Mouse (Mus musculus) cerebellum, postnatal 10 days (tissue): ENCODE measurements around the gene Tnnc2.

ENCODE experiments used
- DNase-seq, 2 experiments: peaks; one replicate each; pipeline ENCODE4 v3.0.0; 2021; ENCODE audit warnings: mixed read lengths in 2 of 2

Gene Tnnc2

GRCm38 (mm10) chr2:164771123-164771522, 8.6 kb downstream of the Tnnc2 start:
- no peak for DNase-seq

- DNase-seq: no peak
Measured at GRCm38 (mm10) chr2:164770279-164770678, 9.5 kb downstream of the Tnnc2 start.

GRCm38 (mm10) chr2:164769258-164770037, 10.3 kb downstream of the Tnnc2 start, which contains the start of gene Ube2c:
Gene Ube2c, plus strand, starts transcription at chr2:164769898.
- peak; percentile 99 for DNase-seq

GRCm38 (mm10) chr2:164767812-164768540, 11.8 kb downstream of the Tnnc2 start:
- peak; percentile 78 to 86 for DNase-seq

- DNase-seq: no peak
Measured at GRCm38 (mm10) chr2:164765841-164766240, 13.9 kb downstream of the Tnnc2 start.

GRCm38 (mm10) chr2:164762593-164762992, 17.2 kb downstream of the Tnnc2 start:
- DNase-seq: no peak

GRCm38 (mm10) chr2:164761971-164762370, 17.8 kb downstream of the Tnnc2 start:
- peak; percentile 22 to 43 for DNase-seq

GRCm38 (mm10) chr2:164761502-164761901, 18.3 kb downstream of the Tnnc2 start:
- peak; percentile 57 to 68 for DNase-seq

GRCm38 (mm10) chr2:164760059-164760833, 19.5 kb downstream of the Tnnc2 start:
- DNase-seq: no peak

GRCm38 (mm10) chr2:164758692-164759091, 21.1 kb downstream of the Tnnc2 start:
- DNase-seq: no peak

- no peak for DNase-seq
Measured at GRCm38 (mm10) chr2:164757841-164758240, 21.9 kb downstream of the Tnnc2 start.

- DNase-seq: no peak
Measured at GRCm38 (mm10) chr2:164754800-164755199, 25.0 kb downstream of the Tnnc2 start.

GRCm38 (mm10) chr2:164754105-164754504, 25.7 kb downstream of the Tnnc2 start:
- no peak for DNase-seq

- DNase-seq: no peak
Measured at GRCm38 (mm10) chr2:164752454-164752853, 27.3 kb downstream of the Tnnc2 start.

- no peak for DNase-seq
Measured at GRCm38 (mm10) chr2:164748991-164749390, 30.8 kb downstream of the Tnnc2 start.

GRCm38 (mm10) chr2:164748191-164748590, 31.6 kb downstream of the Tnnc2 start:
- no peak for DNase-seq

GRCm38 (mm10) chr2:164746693-164747092, 33.1 kb downstream of the Tnnc2 start:
- no peak for DNase-seq

GRCm38 (mm10) chr2:164745843-164746479, 33.8 kb downstream of the Tnnc2 start, which contains the start of the genes Wfdc3 and Dnttip1:
Gene Wfdc3, minus strand, starts transcription at chr2:164745931.
Gene Dnttip1, plus strand, starts transcription at chr2:164745983.
- peak; percentile 97 for DNase-seq

- DNase-seq: no peak
Measured at GRCm38 (mm10) chr2:164744987-164745386, 34.8 kb downstream of the Tnnc2 start.

- DNase-seq: no peak
Measured at GRCm38 (mm10) chr2:164739876-164740275, 39.9 kb downstream of the Tnnc2 start.

- DNase-seq: no peak
Measured at GRCm38 (mm10) chr2:164737377-164738090, 42.2 kb downstream of the Tnnc2 start.

- no peak for DNase-seq
Measured at GRCm38 (mm10) chr2:164735446-164735845, 44.3 kb downstream of the Tnnc2 start.
